Mouse (Mus musculus): ENCODE data around the gene Pgs1. TPM values are rescaled to one million over a fixed set of nuclear protein-coding genes. Genes with fewer than 3 reads are reported as not detected.

Pgs1 gene
- polyA plus RNA-seq, 1 experiment from 2014 or later, result 58.1 TPM

DNA sequence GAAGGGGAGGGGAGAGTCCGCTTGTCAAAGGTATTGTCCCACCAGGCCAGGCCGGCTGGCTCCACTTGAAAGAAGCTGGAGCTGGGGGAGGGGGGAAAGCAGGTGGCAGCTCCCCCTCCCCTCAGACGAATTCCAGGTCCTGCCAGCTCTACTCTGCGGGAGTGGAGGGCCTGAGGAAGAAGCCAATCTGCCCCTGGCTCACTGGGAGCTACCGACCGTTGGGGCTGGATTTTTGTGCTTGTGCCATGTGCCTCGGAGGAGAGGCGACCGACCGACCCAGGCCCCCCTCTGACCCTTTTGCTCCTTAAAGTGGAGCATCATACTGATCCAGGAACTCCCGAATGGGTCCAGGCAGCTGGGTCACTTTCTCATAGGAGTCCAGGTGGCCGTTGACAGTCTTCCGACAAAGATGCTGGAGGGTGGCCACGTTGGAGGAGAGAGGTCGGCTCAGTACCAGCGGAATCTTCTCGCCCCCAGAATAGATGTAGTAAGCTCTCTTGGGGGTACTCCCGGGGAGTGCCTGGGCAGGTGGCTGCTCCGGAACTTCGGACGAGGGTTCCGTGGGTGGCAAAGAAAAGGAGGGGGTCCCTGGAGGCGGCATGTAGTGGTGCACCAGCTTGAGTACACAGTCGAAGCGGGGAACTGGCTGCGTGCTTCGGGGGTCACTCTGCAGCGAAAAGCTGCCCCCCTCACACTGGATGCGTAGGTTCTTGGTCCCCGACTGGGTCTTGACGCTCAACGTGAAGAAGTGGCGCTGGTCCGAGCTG, 18.7 kb upstream of the Pgs1 start:
- WGBS, result 4% methylated on average over 34 of the region's 34 CpGs
- Histone ChIP-seq H3K36me3 (ENCODE audit: control insufficient read depth, insufficient read depth) (no peaks in the 10 kb centered on the region), H3K9me3 (ENCODE audit: control insufficient read depth, low read length) (no peaks in the 10 kb centered on the region), H3K4me1 (replicated peaks; ENCODE audit: control insufficient read depth, insufficient read depth, low read length) (peaks cover 55% of the 10 kb centered on the region), H3K27me3 (replicated peaks; ENCODE audit: control insufficient read depth, insufficient read depth, low read length) (no peaks in the 10 kb centered on the region), H3K4me3 (replicated peaks; ENCODE audit: low read length) (peak overlapping the region; percentile 79), H3K27ac (ENCODE audit: low read length) (no peak overlapping the region), H3K9ac (replicated peaks; ENCODE audit: low read depth, low read length) (peak overlapping the region; percentile 80), H3K4me2 (ENCODE audit: low read length) (peak overlapping the region; percentile 90)
- no peak for ATAC-seq

DNA sequence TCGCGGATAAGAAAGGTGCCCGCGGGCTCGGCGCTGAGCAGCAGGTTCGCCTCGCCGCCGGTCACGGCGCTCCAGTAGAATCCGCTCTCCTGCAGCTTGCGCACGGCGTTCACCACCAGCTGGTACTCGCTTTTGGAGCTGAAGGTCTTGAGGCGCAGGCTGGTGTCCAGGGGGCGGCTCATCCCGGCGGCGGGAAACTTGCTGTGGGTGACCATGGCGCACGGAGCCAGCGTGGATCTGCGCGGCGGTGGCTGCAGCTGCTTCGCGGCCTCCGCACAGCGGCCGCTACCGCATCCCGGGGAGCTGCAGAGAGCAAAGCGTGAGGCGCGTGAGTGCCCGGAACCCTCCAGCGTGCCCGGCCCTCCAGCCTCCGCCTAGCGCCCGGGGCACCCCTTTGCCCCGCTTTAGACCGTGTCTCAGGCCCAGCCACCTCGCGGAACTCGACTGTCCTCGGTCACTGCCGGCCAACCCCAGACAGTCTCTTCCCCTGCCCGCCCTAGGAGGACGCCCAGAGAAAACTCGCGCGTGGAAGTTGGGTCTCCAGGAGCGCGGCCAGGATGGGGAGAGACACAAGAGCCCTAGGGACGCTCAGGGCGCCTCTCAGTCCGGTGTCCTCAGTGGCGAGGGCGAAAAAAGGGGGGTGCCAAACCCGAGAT, 17.9 kb upstream of the Pgs1 start:
- no peak for ATAC-seq
- Histone ChIP-seq H3K27ac (ENCODE audit: low read length) (peak overlapping the region; percentile 88), H3K4me1 (replicated peaks; ENCODE audit: control insufficient read depth, insufficient read depth, low read length) (peaks cover 48% of the 10 kb centered on the region), H3K4me2 (ENCODE audit: low read length) (peak overlapping the region; percentile 90), H3K27me3 (replicated peaks; ENCODE audit: control insufficient read depth, insufficient read depth, low read length) (no peaks in the 10 kb centered on the region), H3K36me3 (ENCODE audit: control insufficient read depth, insufficient read depth) (no peaks in the 10 kb centered on the region), H3K9me3 (ENCODE audit: control insufficient read depth, low read length) (no peaks in the 10 kb centered on the region), H3K9ac (replicated peaks; ENCODE audit: low read depth, low read length) (peak overlapping the region; percentile 80), H3K4me3 (replicated peaks; ENCODE audit: low read length) (peak overlapping the region; percentile 79)
- under 1% methylated on average over 61 of the region's 64 CpGs for WGBS

DNA sequence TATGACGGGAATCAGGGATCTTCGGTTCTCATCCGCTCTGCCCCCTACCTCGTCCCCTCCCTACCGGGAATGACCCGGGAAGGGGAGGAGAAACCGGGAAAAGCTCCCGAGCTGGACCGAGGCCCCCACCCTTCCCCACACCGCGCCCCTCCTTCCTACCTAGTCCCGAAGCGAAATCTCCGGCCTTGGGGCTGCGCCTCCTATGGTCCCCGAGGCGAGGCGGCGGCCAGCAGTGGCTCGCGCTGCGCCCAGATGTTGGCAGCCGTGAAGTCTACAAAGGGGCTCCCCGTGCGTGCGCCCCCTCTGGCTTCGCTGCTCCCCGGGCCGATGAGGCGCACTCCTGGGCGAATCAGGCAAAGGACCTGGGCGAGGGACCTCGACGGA, 17.4 kb upstream of the Pgs1 start:
- 0% methylated on average over 31 of the region's 34 CpGs for WGBS
- Histone ChIP-seq H3K27me3 (replicated peaks; ENCODE audit: control insufficient read depth, insufficient read depth, low read length) (no peaks in the 10 kb centered on the region), H3K9ac (replicated peaks; ENCODE audit: low read depth, low read length) (peak overlapping the region; percentile 80), H3K9me3 (ENCODE audit: control insufficient read depth, low read length) (no peaks in the 10 kb centered on the region), H3K4me3 (replicated peaks; ENCODE audit: low read length) (peak overlapping the region; percentile 79), H3K36me3 (ENCODE audit: control insufficient read depth, insufficient read depth) (no peaks in the 10 kb centered on the region), H3K4me1 (replicated peaks; ENCODE audit: control insufficient read depth, insufficient read depth, low read length) (peaks cover 42% of the 10 kb centered on the region), H3K27ac (ENCODE audit: low read length) (peak overlapping the region; percentile 88), H3K4me2 (ENCODE audit: low read length) (peak overlapping the region; percentile 90)
- peak; percentile 46 for ATAC-seq

DNA sequence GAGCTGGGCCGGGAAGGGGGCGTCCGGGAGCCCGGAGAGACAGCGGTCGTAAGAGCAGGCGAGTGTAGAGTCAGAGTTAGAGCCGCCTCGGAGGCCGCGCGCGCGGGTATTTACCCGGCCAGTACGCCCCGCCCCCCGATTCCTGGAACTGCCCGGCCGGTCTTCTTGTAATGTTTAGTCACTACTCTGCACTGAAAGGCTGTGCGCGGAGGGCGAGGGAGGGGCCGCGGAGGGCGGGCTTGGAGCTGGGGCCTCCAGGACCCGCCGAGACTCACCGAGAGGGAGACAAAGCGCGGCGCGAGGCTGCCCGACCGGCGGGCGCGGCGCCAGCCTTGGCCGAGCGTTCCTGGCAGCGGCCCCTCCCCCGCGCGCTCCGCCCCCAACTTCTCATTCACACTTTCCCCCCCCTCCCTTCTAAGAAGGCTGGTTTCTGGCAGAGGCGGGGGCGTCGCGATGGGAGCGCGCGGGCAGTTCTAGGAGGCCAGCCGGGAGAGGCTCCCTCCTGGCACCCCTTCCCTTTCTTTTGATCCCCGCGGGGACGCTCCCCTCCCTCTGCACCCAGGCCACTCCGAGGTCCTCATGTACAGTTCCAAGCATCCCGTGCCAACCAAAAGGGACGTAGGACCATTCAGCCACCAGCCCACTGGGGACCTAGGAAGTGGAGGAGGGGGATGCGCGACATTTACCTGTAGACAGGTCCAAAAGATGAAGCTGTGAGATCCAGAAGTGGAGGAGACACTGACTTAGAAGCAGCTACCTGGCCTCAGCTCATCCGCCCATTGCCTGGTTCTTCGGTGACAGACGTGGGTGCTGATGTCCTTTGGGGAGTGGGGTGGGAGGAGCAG, 16.8 kb upstream of the Pgs1 start:
- Histone ChIP-seq H3K27ac (ENCODE audit: low read length) (peak overlapping the region; percentile 88), H3K4me3 (replicated peaks; ENCODE audit: low read length) (peak overlapping the region; percentile 79), H3K36me3 (ENCODE audit: control insufficient read depth, insufficient read depth) (no peaks in the 10 kb centered on the region), H3K9ac (replicated peaks; ENCODE audit: low read depth, low read length) (peak overlapping the region; percentile 80), H3K4me2 (ENCODE audit: low read length) (peak overlapping the region; percentile 90), H3K27me3 (replicated peaks; ENCODE audit: control insufficient read depth, insufficient read depth, low read length) (no peaks in the 10 kb centered on the region), H3K9me3 (ENCODE audit: control insufficient read depth, low read length) (no peaks in the 10 kb centered on the region), H3K4me1 (replicated peaks; ENCODE audit: control insufficient read depth, insufficient read depth, low read length) (peaks cover 36% of the 10 kb centered on the region)
- under 1% methylated on average over 54 of the region's 65 CpGs for WGBS
- peak; percentile 90 for ATAC-seq

DNA sequence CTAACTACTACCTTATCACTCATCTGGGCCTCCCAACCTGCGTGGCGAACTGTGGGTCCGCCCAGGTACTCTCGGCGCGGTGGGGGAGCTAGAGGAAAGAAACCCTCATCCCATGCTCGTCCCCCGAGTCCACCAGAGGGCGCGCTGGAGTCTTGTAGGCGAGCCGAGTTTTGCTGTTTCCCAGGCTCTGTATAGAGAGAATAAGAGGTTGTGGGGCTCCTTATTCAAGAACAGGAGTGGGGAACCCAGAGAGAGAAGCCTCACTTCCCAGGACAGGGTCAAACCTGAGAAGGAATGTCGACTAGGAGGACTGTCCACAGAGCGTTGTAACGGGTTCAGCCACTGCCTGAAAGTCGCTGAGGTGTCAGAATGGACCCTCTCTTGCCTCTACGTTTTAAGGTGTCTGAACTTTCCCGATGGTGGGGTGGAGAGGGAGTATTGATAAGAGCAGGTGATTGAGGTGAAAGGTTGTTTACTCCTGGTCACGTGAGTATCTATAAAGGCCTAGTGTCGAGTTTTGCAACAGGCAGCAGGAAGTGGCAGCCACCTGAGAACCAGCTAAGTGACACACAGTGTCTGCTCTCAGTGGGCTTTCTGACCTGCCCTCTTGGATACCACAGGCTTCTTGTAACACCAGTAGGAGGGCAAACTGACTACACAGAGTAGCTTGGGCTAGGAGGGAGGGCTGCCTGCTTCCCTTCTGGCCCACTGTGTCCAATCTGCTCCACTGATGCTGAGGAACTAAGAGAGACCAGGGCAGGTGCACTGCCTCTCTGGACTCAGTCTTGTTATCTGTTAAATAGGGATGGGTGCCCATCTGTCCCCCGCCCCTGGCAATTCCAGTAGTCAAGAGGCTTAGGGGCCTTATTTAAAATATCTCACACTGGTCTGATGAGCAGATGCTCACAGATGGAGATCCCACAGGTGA, 15.9 kb upstream of the Pgs1 start, which contains the start of gene Socs3:
TSS of gene Socs3 (minus strand) at position 103 of the 928 bp plus-strand sequence.
- no peaks in the 10 kb centered on the region for H3K36me3 ChIP-seq (ENCODE audit: control insufficient read depth, insufficient read depth)
- peak within 1 kb of the TSS; percentile 79 for H3K4me3 ChIP-seq (replicated peaks; ENCODE audit: low read length)
- peak within 1 kb of the TSS; percentile 80 for H3K9ac ChIP-seq (replicated peaks; ENCODE audit: low read depth, low read length)
- no peaks in the 10 kb centered on the region for H3K9me3 ChIP-seq (ENCODE audit: control insufficient read depth, low read length)
- no peaks in the 10 kb centered on the region for H3K27me3 ChIP-seq (replicated peaks; ENCODE audit: control insufficient read depth, insufficient read depth, low read length)
- peak; percentile 51 for ATAC-seq
- peak within 1 kb of the TSS; percentile 90 for H3K4me2 ChIP-seq (ENCODE audit: low read length)
- H3K27ac ChIP-seq (ENCODE audit: low read length), result peak within 1 kb of the TSS; percentile 88
- WGBS, result 11% methylated on average over 21 of the region's 21 CpGs
- H3K4me1 ChIP-seq (replicated peaks; ENCODE audit: control insufficient read depth, insufficient read depth, low read length), result peaks cover 38% of the 10 kb centered on the region

DNA sequence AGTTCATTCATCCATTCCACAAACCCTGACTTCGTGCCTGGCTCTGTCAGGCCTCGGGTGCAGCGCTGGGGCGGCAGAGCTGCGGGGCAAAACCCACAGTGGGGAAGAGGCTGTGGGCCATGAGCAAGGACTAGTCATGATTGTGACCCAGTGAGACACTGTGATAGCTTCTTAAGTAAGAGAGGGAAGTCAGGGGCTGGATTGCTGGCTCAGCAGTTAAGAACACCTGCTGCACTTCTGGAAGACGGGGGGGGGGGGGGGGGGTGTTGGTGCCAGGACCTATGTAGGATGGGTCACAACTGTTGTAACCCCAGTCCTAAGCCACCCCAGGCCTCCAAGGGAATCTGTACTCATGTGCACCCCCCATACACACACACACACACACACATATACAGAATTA, 15.0 kb upstream of the Pgs1 start:
- 67% methylated on average over 5 of the region's 6 CpGs for WGBS

DNA sequence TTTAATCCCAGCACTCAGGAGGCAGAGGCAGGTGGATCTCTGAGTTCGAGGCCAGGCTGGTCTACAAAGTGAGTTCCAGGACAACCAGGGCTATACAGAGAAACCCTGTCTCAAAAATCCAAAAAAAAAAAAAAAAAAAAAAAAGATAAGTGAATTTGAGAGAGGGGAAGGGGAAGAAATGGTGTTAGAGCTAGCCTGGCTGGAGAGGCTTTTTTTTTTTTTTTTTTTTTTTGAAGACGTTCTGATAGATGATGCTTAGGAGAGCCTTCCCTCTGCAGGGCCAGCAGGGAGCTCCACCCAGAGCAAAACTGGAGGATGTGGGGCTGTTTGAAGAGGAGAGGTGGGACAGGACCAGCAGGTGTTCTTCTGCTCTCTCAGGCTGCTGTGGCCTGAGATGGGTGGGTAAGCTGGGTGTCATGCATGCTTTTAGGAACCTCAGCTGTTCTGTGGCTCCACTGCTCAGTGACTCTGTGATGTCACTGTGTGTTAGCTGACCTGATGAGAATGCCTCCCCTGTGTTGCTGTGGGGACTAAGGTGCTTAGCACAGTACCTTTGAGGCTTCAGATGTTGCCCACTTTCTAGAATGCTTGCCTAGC, 14.3 kb upstream of the Pgs1 start:
- H3K27me3 ChIP-seq (replicated peaks; ENCODE audit: control insufficient read depth, insufficient read depth, low read length), result no peaks in the 10 kb centered on the region
- no peak overlapping the region for H3K4me3 ChIP-seq (replicated peaks; ENCODE audit: low read length)
- no peaks in the 10 kb centered on the region for H3K9me3 ChIP-seq (ENCODE audit: control insufficient read depth, low read length)
- no peak for ATAC-seq
- H3K4me2 ChIP-seq (ENCODE audit: low read length), result no peak overlapping the region
- WGBS, result 65% methylated on average over 2 of the region's 2 CpGs
- H3K4me1 ChIP-seq (replicated peaks; ENCODE audit: control insufficient read depth, insufficient read depth, low read length), result peaks cover 37% of the 10 kb centered on the region
- no peak overlapping the region for H3K9ac ChIP-seq (replicated peaks; ENCODE audit: low read depth, low read length)
- no peaks in the 10 kb centered on the region for H3K36me3 ChIP-seq (ENCODE audit: control insufficient read depth, insufficient read depth)
- H3K27ac ChIP-seq (ENCODE audit: low read length), result no peak overlapping the region

More for the DNA sequence above, 15.0 kb upstream of the Pgs1 start:
- no peak overlapping the region for H3K4me3 ChIP-seq (replicated peaks; ENCODE audit: low read length)
- no peak overlapping the region for H3K4me2 ChIP-seq (ENCODE audit: low read length)
- ATAC-seq, result no peak
- no peak overlapping the region for H3K9ac ChIP-seq (replicated peaks; ENCODE audit: low read depth, low read length)
- H3K36me3 ChIP-seq (ENCODE audit: control insufficient read depth, insufficient read depth), result no peaks in the 10 kb centered on the region
- no peak overlapping the region for H3K27ac ChIP-seq (ENCODE audit: low read length)
- H3K4me1 ChIP-seq (replicated peaks; ENCODE audit: control insufficient read depth, insufficient read depth, low read length), result peaks cover 38% of the 10 kb centered on the region
- H3K9me3 ChIP-seq (ENCODE audit: control insufficient read depth, low read length), result no peaks in the 10 kb centered on the region
- no peaks in the 10 kb centered on the region for H3K27me3 ChIP-seq (replicated peaks; ENCODE audit: control insufficient read depth, insufficient read depth, low read length)

Measured in forebrain, embryonic 16.5 days (tissue).